Mouse (Mus musculus) layer of hippocampus, adult 18-20 months (tissue): Measurements from ENCODE around the gene Tm4sf5. TPM values are rescaled to one million over a fixed set of nuclear protein-coding genes. Genes with fewer than 3 reads are reported as not detected.
A peak's percentile ranks its signal among the peaks of the same experiment; 100 is the strongest.
"Not testable (repeated sequence)": the region's sequence is repeated elsewhere in the genome, so short reads cannot be mapped to it uniquely, and the experiment has no call there.

ENCODE experiments used
- DNase-seq, 2 experiments: peaks; one replicate each; pipeline ENCODE4 v3.0.0; 2022; ENCODE audit warnings: low spot score in 2 of 2
- total RNA-seq, 2 experiments: library from RNA; stranded (reverse); gene quantifications; 2 replicates each; pipeline ENCODE4 v1.2.3; 2021

Tm4sf5 gene
- total RNA-seq, 2 experiments from 2014 or later: not detected

DNA sequence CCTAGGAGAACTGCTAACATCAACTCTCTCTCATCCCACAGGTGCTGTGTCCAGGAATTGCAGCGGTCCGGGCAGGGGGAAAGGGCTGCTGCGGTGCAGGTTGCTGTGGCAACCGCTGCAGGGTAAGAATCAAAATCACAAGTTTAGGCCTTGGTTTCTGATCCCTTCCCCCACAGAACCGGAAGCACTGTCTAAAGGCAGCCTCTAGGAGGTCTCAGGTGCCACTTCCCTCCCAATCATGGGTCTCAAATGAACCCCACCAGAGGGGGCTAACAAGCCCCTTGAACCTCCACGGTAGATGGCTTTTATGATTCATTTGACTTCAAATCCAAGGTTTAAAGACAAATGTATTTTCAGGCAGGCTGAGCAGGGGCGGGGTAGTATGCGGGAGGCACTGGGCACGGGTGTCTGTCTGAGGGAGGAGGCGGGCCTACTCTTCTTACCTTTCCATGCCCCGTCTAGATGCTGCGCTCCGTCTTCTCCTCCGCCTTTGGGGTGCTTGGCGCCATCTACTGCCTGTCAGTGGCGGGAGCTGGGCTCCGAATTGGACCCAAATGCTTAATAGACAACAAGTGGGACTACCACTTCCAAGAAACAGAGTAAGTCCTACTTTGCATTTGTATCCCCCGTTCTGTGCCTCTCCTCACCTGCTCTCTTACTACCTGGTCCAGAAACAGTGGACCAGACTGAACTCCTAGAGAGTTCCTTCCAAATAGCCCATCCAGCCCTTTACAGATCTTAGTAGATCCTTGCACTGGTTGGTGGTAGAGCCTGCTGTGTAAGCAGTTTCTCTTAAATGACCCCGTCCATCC lies 4.9 kb downstream of the Tm4sf5 start:
- DNase-seq: peak in 1 of 2 experiments; percentile 59

DNA sequence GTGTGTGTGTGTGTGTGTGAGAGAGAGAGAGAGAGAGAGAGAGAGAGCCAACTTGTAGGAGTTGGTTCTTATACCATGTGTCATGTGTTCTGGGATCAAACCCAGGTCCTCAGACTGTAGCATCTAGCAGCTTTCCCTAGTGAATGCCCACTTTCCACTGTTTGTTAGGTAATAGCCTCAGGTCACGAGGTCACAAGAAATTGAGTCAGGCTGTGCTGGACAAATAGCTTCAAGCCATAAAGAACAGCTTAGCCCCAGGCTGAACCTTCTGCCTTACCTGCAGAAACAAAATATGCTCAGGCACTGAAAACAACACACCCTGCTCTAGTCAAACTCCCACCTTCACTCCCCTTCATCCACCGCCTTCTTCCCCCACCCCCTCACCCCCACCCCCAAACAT lies 6.2 kb downstream of the Tm4sf5 start:
- no peak for DNase-seq

DNA sequence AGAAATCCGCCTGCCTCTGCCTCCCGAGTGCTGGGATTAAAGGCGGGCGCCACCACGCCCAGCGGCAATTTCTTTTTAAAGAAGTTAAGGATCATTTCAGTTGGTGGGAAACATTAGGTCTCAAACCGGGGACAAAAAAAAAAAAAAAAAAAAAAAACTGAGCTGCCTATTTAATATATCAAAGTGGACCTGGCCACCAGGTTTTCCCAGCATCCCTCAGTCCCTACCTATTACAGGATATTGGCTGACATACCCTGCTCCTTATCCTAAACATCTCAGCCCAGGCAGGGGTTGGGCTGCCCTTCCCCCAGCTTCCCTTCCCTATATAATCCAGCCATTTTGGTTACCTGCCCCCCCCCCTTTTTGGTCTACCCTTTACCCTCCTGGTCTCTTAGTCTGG lies 6.8 kb downstream of the Tm4sf5 start:
- no peak for DNase-seq

DNA sequence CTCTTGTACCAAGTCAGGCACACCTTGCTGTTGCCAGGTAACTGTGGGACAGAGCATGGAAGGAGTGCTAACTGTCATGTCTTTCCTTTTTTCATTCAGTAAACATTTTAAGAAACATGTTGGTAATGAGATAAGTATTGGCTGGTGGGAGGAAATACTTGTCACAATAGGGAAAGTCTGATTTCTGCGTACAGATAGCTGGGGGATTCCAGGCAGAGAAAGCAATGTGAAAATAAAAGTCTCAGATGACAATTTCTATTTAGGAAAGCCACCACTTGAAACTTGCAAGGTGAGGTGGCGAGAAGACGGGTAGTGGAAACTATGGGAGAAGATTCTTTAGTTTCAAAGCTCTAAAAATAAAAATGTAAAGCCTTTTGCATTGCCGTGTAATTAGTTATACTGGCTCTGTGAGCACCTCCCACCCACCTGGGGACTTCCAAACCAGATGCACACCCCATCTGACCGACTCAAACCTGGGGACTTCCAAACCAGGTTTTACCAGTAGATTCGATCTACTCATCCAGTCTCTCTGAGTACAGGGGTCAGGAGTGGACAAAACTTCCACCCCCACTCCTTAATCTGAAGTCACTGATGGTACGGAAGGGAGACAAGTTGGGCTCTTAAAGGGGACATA lies 7.8 kb downstream of the Tm4sf5 start:
- DNase-seq: no peak

DNA sequence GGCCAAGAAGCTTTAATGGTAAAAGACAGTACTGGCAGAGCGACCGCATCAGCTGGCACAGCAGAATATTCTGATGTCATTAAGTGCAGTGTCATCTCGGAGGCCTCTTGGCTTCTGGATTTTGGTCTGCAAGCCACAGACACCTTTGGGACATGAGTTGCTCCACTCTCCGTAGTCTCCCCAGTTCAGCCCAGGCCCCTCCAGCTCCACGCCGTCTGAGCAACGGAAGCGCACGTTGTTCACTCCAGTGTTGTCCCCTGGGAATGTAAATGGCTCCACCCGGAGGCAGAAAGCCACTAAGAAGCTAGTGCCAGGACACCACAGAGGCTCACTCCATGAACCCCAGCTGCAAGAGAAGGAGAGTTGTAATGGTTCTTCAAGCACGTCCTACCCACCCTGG lies 8.5 kb downstream of the Tm4sf5 start:
- no peak for DNase-seq

DNA sequence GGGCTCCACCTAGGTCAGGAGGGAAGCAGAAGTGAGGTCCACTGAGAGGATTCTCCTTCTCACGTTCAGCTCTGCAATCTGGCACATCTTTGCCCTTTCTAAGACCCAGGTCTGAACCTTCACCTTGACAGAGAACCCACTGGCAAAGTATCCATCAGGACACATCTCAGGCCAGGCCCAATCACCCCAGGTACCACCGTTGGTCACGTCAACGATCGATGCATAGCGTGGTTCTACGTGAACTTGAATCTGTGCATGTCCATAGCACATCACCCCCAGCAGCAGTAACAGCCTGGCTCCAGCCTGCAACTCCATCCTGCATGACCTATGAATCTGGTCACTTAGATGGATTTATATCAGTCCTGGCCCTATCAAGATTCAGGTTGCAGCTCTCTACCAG lies 9.2 kb downstream of the Tm4sf5 start, which contains the start of gene Vmo1:
Gene Vmo1, minus strand, starts transcription at position 329 of the 400 bp plus-strand sequence.
- no peak for DNase-seq

DNA sequence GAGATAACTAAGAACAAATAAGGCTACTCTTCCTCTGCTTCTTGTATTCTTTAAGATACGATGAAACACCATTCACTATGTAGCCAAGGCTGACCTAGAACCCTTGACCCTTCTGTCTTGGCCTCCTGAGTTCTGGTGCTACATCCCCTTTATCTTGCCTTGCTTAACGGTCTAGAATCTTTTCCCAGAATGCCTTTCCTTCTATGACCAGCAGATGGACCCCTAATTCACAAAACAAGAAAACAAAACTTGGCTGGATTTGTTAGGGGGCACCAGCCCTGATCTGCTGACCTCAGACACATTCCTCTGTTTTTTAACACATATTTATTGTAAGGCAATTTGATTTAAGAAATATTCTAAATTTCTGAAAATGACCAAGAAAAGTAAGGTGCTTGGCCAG lies 11.3 kb downstream of the Tm4sf5 start:
- DNase-seq: peak in 1 of 2 experiments; percentile 56

DNA sequence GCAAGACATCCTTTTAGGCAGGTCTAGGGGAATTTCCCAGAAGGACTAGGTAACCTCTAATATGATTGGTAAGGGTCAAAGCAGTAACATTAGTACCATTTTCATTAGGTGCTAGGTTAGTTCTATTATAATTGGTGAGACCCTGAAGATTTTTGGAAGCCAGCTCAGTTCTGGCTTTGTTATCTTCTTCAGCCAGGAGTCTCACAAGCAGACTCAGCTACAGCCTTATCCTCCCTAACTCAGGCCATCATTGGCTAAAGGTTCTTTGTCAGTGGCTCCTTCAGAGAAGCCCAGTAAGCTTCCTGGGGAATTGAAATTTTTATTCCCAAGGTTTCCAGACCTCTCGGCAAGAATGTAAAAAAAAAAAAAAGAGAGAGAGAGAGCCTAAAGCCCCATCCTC lies 13.4 kb downstream of the Tm4sf5 start:
- no peak for DNase-seq

DNA sequence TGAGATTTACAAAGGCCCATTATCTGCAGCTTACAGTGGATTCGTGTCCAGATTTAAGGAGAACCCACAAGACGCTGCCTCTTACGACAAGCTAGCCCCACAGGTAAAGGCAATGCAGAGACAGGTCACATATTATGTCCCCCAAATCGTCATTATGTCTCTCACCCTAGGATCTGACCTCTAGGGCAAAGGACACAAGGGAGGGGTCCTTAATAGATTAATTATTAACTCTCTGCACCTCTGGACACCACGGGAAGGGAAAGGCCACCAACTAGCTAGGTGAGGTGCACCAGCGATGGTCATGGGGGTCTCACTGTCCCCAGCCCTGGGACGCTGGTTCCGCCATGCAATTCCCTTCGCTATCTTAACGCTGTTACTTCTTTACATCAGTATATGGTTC lies 13.9 kb downstream of the Tm4sf5 start, which contains the start of gene Gltpd2:
Gene Gltpd2, plus strand, starts transcription at position 274 of the 400 bp plus-strand sequence.
- no peak for DNase-seq

DNA sequence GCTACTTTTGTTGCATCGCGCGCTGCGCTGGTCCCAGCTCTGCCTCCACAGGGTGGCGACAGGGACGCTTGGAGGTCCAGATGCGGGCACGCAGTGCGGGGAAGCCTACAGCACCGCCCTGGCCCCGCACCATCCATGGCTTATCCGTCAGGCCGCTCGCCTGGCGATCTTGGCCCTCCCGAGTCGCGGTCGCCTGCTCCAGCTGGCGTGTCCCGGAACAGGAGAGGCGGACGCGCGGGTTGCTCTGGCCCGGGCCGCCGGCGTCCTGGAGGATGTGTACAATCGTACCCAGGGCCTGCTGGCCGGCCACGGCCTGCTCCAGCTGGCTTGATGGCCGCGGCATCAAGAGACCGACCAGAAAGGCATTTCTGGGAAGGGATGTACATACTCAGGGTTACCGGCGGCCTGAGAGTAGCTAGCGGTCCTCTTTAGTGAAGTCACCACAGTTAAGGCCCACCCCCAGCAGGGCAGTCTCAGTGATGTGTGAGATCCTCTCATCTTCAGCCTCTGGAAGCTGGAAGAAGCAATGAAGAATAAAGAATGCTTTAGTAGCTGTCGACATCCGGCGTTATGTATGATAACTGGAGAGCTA lies 15.2 kb downstream of the Tm4sf5 start:
- DNase-seq: no peak

DNA sequence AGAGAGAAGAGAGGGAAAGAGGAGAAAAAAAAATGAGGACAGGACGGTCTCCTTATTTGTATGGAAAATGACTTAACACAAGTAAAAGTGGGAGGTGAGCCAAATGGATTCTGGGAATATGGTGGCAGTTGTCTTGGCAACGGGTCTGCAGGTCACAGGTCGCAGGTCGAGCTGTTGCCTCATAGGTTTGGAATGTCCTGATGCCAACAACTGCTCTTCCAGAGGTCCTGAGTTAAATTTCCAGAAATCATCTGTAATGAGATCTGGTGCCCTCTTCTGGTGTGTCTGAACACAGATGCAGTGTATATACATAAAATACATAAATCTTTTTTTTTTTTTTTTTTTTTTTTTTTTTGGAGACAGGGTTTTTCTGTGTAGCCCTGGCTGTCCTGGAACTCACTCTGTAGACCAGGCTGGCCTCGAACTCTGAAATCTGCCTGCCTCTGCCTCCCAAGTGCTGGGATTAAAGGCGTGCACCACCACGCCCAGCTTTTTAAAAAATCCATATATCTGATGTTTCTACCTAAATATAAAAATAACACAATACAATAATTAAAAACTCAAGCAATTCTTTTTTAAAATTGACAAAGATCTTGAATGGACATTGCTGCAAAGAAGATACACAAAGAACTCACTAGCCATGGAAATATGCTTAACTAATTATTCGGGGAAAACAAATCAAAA lies 18.4 kb downstream of the Tm4sf5 start:
- not testable (repeated sequence) for DNase-seq

DNA sequence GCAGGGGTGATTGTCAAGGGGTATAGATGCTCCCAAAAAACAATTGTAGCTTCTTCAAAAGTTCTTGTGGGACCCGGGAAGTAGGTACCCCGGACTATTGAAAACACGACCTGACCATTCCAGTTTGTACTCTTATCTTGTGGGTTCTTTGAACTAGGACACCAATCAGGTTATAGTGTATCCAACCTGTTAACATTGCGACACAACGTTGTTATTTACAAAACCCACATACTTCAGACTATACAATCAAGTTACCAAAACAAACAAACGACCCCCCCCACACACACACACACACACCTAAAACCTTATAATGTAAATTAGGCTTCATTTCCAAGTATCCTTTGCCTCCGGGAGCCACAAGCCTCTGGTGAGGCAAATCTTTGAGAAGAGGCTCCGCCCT lies 19.7 kb downstream of the Tm4sf5 start:
- DNase-seq: no peak

DNA sequence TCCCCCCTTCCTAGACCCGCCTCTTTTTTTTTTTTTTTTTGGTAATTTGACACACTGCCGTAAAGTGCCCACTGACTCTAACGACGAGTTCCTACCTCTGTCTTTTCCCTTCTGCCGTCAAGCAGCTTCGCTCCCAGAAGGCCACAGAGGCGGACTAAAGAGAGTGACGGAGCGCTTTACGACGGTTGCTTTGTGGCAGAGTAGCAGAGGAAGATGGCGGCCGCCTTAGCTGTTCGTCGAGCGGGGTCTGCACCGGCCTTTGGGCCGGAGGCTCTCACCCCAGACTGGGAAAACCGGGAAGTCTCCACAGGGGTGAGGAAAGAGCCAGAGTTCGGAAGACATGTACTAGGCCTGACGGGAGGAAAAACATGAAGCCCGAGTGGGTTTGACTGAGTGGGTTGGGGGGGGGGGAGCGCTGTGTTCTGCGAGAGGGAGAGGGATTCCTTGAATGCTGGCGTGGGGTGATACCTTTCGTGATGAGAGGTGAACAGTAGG lies 20.2 kb downstream of the Tm4sf5 start, which contains the start of gene Psmb6:
Gene Psmb6, plus strand, starts transcription at position 184 of the 495 bp plus-strand sequence.
- peak; percentile 91 to 97 for DNase-seq

DNA sequence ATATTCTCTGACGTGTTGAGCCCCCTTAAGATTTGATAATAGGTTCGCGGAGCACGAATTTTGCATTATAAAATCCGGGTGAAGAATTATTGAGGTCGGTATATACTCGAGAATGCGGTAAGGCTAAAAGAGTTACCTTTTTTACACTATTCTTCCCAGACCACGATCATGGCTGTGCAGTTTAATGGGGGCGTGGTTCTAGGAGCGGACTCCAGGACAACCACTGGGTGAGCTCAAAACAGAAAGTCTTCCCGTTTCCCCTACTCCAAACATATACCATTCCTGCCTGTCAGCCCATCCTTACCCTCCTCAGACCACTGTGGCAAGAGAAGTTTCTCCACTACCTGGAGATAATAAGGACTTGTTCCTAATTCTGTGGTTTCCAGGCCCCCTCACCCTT lies 20.7 kb downstream of the Tm4sf5 start:
- no peak for DNase-seq

DNA sequence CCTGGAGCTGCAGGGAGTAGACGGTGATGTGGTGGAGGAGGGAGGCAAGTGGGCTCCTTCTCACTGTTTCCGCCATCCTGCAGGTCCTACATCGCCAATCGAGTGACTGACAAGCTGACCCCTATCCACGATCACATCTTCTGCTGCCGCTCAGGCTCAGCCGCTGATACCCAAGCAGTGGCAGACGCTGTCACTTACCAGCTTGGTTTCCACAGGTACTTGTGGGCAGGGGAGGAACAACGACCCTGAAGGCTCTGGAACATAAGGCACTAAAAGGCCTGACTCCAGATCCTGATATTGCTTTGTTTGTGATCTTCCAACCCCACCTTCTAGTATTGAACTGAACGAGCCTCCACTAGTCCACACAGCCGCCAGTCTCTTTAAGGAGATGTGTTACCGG lies 21.2 kb downstream of the Tm4sf5 start:
- DNase-seq: no peak

DNA sequence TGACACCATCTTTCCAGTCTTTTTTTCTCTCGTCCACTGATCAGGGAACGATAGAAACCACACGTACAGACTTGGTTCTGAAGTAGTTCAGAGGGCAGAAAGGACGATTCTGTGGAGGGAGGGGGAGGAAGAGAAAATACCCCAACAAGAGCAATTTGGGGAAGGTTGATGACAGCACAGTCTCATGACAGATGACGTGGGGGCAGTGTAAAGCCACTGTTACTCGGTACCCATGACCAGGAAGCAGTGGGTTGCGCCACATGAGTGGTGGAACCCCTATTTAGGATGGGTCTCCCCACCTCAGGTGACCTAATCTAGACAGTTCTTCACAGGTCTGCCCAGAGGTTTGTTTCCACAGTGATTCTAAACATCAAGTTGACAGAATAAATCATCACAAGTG lies 23.6 kb downstream of the Tm4sf5 start:
- no peak for DNase-seq

DNA sequence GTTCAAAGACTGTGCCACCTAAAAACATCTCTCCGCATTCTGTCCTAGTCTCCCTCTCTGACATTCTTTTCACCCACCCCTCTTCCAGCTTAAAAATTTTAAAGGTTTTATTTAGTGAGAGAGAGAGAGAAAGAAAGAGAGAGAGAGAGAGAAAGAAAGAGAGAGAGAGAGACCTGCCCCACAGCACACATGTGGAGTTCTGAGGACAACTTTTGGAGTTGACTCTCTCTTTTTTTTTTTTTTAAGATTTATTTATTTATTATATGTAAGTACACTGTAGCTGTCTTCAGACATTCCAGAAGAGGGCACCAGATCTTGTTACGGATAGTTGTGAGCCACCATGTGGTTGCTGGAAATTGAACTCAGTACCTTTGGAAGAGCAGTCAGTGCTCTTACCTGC lies 26.0 kb downstream of the Tm4sf5 start:
- DNase-seq: not testable (repeated sequence)

DNA sequence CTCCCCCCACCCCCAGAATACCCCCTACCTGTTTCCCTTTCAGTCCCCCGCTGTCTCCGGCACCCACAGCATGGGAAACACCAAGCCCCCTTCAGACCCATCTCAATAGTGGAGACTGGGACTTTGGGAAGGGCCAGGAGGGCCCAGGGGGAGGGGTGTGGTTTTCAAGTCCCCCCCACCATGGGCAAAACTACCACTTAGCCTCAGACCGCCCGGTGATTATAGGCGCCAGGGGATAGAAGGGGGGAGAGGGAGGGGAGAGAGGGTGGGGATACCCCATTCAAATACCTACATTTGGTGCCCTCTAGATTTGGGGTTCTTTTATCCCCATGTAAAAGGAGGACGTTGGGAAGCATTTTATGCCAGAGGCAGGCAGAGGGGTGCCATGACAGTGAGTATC lies 27.8 kb downstream of the Tm4sf5 start, which contains the start of gene Gm40193:
Gene Gm40193, minus strand, starts transcription at position 101 of the 400 bp plus-strand sequence.
- DNase-seq: no peak

DNA sequence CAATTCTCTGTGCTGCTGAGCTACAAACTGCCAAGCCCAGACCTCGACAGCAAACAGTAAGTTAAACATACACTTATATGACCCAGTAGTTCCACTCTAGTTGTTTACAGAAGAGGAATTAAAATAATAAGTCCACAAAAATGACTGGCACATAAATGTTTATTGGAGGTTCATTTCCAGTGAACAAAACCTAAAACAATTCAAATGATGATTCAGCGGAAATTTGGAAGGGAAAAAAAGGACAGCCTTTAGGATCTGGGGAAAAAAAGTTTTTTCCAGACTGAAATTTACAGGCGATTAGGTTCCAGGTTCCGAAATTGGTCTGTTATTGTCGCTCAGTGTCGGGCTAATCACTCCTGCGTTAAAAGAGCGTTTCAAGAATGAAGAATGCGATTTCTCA lies 34.4 kb downstream of the Tm4sf5 start:
- DNase-seq: no peak

DNA sequence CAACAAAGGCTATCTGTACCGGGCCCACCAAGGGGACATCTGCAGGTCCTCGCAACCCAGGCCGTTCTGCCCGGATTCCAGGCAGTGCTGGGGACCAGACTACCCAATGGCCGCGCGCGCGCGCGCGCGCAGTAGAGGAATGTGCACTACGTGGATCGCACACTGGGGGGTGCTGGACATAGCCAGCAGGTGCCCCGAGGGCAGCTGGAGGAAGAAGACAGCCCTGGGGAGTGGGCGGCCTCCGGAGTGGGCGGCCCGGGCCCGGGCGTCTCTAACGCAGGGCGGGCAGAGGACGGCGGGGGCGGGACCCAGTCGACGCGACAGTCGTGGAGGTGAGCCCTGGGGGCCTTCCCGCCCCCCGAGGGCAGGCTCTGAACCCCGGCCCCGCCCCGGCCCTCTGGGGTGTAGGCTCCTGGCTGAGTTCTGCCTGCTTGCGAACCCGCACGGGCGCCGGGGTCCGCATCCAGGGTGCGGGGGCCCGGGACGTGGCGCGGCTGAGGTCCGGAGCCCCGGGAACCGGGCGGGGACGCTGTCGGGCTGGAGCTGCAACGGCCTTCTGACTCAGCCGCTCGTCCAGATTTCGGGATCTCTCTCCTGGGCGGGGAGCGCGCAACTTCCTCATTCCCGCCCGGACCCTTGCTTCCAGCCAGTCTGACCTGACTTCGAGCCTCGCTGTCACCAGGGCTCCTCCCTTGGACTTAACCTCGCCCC lies 35.0 kb downstream of the Tm4sf5 start, which contains the start of gene Pld2:
Gene Pld2, plus strand, starts transcription at position 188 of the 711 bp plus-strand sequence.
- DNase-seq: peak; percentile 46 to 77
